Mouse (Mus musculus): ENCODE results near the gene Hdhd5. TPM values are rescaled to one million over a fixed set of nuclear protein-coding genes. Genes with fewer than 3 reads are reported as not detected.

Gene Hdhd5
- polyA plus RNA-seq, 1 experiment from 2014 or later = 13.5 TPM

DNA sequence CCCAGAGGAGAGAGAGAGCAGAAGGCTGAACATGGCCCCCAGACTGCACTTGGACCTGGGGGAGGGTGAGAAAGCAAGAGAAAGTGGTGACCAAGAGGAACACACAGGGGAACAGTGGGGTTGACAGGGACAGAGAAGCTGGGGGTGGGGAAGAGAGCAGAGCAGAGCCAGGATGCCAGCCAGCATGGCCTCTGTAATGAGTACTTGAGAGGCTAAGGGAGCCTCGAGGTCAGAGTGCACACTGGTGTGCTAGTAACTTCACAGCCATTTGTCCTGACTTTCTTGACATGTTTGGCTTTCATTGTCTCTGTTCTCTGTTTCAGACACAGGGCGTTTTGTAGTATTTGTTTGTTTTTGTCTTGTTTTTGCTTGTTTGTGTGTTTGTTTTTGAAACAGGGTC lies 10.3 kb upstream of the Hdhd5 start:
- H3K4me1 ChIP-seq (replicated peaks; ENCODE audit: control insufficient read depth, insufficient read depth, low read length) = no peaks in the 10 kb centered on the region
- H3K4me3 ChIP-seq (ENCODE audit: low read depth, low read length) = no peak overlapping the region
- DNase-seq (ENCODE audit: low spot score) (no peak), ATAC-seq (replicated peaks; ENCODE audit: low FRiP score, low TSS enrichment, low read depth) (no peak)
- 38% methylated on average over 2 of the region's 2 CpGs for WGBS
- no peaks in the 10 kb centered on the region for H3K36me3 ChIP-seq (ENCODE audit: control insufficient read depth, insufficient read depth, low read length)
- H3K4me2 ChIP-seq (ENCODE audit: low read length) = no peak overlapping the region
- no peaks in the 10 kb centered on the region for H3K27me3 ChIP-seq (replicated peaks; ENCODE audit: control insufficient read depth, insufficient read depth, low read length)
- no peaks in the 10 kb centered on the region for H3K9me3 ChIP-seq (ENCODE audit: control insufficient read depth, low read length)
- H3K27ac ChIP-seq (ENCODE audit: low read depth) = no peak overlapping the region
- H3K9ac ChIP-seq (ENCODE audit: low read length) = no peak overlapping the region

DNA sequence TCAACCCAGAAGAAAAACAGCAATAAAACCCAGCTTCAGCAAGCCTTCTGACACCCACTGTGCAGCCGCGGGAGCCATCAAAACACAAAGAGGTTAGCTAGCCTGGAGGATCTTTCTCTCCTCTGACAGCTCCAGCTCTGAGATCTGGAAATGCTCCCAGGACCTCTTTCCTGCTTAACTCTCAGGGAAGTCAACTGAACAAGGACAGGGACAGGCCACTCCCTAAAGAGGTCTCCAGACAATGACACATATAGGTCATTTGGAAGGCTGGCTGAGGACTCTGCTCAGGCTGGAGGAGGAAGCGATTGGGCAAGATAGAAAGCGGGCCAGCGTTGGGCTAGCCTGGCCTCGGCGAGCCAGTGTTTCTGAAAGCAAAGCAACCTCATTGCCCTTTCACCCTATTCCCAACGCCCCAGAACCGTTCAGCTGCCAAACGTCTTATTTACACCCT lies 8.7 kb upstream of the Hdhd5 start:
- peak overlapping the region; percentile 49; the same call in 1 of the 2 replicates for H3K4me2 ChIP-seq (ENCODE audit: low read length)
- H3K9me3 ChIP-seq (ENCODE audit: control insufficient read depth, low read length) = no peaks in the 10 kb centered on the region
- ATAC-seq (replicated peaks; ENCODE audit: low FRiP score, low TSS enrichment, low read depth) (0 out of 2 replicates have a peak, but pooled peaks have one; percentile 13), DNase-seq (ENCODE audit: low spot score) (no peak)
- H3K27me3 ChIP-seq (replicated peaks; ENCODE audit: control insufficient read depth, insufficient read depth, low read length) = no peaks in the 10 kb centered on the region
- no peaks in the 10 kb centered on the region for H3K36me3 ChIP-seq (ENCODE audit: control insufficient read depth, insufficient read depth, low read length)
- 49% methylated on average over 10 of the region's 10 CpGs for WGBS
- H3K4me1 ChIP-seq (replicated peaks; ENCODE audit: control insufficient read depth, insufficient read depth, low read length) = no peaks in the 10 kb centered on the region
- H3K27ac ChIP-seq (ENCODE audit: low read depth) = no peak overlapping the region
- H3K4me3 ChIP-seq (ENCODE audit: low read depth, low read length) = no peak overlapping the region
- no peak overlapping the region for H3K9ac ChIP-seq (ENCODE audit: low read length)

DNA sequence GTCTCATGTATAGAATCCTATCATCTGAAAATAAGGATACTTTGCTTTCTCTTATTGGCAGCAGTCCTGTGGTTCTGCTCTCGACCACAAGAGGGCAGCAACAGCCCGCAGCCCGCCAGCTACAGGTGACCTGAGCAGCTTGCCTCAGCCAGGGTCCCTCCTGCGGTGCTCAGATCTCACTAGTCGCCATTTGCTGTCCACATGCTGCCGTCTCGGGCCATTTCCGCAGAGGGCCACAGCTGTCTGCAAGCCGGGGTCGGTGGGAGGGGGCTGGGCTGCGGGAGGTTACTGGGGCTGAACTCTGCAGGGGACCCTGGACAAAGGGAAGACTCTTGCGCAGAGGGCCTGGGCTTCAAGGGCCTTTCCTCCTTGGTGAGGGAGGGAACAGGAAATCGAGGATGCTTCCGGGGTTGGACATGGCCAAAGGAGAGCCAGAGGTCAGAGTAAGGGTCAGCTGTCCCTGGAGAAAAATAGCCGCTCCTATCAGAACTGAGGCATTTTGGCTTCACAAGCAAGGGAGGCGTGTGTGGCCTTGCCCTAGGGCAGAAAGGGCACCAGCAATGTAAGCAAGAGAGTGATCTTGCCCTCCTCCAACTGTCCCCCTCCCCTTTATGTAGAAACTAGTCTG lies 8.1 kb upstream of the Hdhd5 start:
- DNase-seq (ENCODE audit: low spot score) (peak; percentile 93), ATAC-seq (replicated peaks; ENCODE audit: low FRiP score, low TSS enrichment, low read depth) (peak; percentile 88)
- H3K27ac ChIP-seq (ENCODE audit: low read depth) = no peak overlapping the region
- peak overlapping the region; percentile 49 for H3K4me2 ChIP-seq (ENCODE audit: low read length)
- peak overlapping the region; percentile 7 for H3K4me3 ChIP-seq (ENCODE audit: low read depth, low read length)
- no peaks in the 10 kb centered on the region for H3K27me3 ChIP-seq (replicated peaks; ENCODE audit: control insufficient read depth, insufficient read depth, low read length)
- H3K4me1 ChIP-seq (replicated peaks; ENCODE audit: control insufficient read depth, insufficient read depth, low read length) = no peaks in the 10 kb centered on the region
- 5% methylated on average over 16 of the region's 16 CpGs for WGBS
- H3K9me3 ChIP-seq (ENCODE audit: control insufficient read depth, low read length) = no peaks in the 10 kb centered on the region
- H3K36me3 ChIP-seq (ENCODE audit: control insufficient read depth, insufficient read depth, low read length) = no peaks in the 10 kb centered on the region
- no peak overlapping the region for H3K9ac ChIP-seq (ENCODE audit: low read length)

DNA sequence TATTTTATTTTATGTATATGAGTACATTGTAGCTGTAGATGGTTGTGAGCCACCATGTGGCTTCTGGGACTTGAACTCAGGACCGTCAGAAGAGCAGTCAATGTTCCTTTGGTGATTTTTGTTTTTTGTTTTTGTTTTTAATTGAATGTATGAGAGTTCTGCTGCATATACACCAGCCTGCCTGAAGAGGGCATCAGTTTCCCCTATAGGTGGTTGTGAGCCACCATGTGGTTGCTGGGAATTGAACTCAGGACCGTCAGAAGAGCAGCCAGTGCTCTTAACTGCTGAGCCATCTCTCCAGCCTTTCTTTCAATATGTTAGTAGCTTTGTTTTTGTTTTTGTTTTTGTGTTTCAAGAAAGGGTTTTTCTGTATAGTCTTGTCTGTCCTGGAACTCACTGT lies 5.2 kb upstream of the Hdhd5 start:
- ATAC-seq (replicated peaks; ENCODE audit: low FRiP score, low TSS enrichment, low read depth) = no peak
- no peak overlapping the region for H3K9ac ChIP-seq (ENCODE audit: low read length)

DNA sequence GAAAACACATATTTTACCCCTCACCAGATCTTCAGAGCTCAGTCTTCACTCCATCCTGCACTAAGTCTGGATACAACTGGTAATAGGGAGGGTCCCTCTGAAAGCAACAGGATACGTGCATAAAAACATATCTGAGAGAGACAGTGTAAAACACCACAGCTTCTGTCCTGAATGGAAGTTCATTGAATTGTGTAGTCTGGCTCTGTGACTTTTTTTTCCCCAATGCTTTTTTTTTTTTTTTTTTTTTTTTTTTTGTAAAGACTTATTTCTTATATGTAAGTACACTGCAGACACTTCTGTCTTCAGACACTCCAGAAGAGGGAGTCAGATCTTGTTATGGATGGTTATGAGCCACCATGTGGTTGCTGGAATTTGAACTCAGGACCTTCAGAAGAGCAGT lies 1.5 kb upstream of the Hdhd5 start:
- no peak overlapping the region for H3K4me2 ChIP-seq (ENCODE audit: low read length)

More for the DNA sequence above, 5.2 kb upstream of the Hdhd5 start:
- Histone ChIP-seq H3K27ac (ENCODE audit: low read depth) (no peak overlapping the region), H3K4me1 (replicated peaks; ENCODE audit: control insufficient read depth, insufficient read depth, low read length) (no peaks in the 10 kb centered on the region), H3K36me3 (ENCODE audit: control insufficient read depth, insufficient read depth, low read length) (no peaks in the 10 kb centered on the region), H3K4me3 (ENCODE audit: low read depth, low read length) (no peak overlapping the region), H3K27me3 (replicated peaks; ENCODE audit: control insufficient read depth, insufficient read depth, low read length) (no peaks in the 10 kb centered on the region), H3K4me2 (ENCODE audit: low read length) (no peak overlapping the region), H3K9me3 (ENCODE audit: control insufficient read depth, low read length) (no peaks in the 10 kb centered on the region)
- DNase-seq (ENCODE audit: low spot score) = no peak
- 81% methylated on average over 2 of the region's 2 CpGs for WGBS

DNA sequence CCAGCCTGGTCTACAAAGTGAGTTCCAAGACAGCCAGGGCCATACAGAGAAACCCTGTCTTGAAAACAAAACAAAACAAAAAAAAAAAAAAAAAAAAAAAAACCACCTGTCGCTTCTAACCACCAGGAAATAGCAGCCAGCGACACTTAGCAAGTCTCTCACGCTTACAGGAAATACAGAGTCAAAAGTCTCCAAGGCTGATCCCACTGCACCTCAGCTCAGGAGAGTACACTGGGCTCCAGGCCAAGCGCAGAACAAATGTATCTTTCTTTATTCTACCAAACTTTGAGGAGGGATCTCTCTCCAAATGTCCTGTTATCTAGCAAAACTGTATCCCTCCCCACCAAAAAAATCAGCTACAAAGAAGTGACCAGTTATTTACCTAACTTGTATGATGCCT lies 2.0 kb downstream of the Hdhd5 start:
- H3K4me2 ChIP-seq (ENCODE audit: low read length) = no peak overlapping the region
- 82% methylated on average over 4 of the region's 4 CpGs for WGBS
- no peak for ATAC-seq (replicated peaks; ENCODE audit: low FRiP score, low TSS enrichment, low read depth)

More for the DNA sequence above, 1.5 kb upstream of the Hdhd5 start:
- Histone ChIP-seq H3K9me3 (ENCODE audit: control insufficient read depth, low read length) (no peaks in the 10 kb centered on the region), H3K4me1 (replicated peaks; ENCODE audit: control insufficient read depth, insufficient read depth, low read length) (0 out of 2 replicates have a peak, but pooled peaks cover 7% of the 10 kb centered on the region), H3K9ac (ENCODE audit: low read length) (no peak overlapping the region), H3K27me3 (replicated peaks; ENCODE audit: control insufficient read depth, insufficient read depth, low read length) (no peaks in the 10 kb centered on the region), H3K27ac (ENCODE audit: low read depth) (no peak overlapping the region), H3K4me3 (ENCODE audit: low read depth, low read length) (no peak overlapping the region), H3K36me3 (ENCODE audit: control insufficient read depth, insufficient read depth, low read length) (no peaks in the 10 kb centered on the region)
- WGBS = 81% methylated on average over 1 of the region's 1 CpGs
- no peak for ATAC-seq (replicated peaks; ENCODE audit: low FRiP score, low TSS enrichment, low read depth)
- DNase-seq (ENCODE audit: low spot score) = no peak

DNA sequence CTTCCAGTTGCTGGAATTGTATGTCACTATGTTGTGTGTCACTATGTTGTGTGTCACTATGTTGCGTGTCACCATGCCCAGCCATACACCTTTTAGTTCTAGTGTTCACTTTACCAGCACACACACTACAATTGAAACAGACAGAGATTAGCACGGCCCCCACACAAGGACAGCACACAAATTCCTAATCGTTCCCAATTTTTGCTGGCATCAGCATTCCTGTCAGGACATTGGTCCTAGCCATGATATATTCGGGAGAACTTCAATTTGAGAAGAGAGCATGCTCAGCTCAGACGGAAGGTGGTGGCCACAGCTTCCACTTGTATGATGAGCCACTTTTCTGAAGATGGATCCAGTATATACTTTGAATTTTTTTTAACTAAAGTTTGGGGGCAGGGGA lies 6.3 kb downstream of the Hdhd5 start:
- ATAC-seq (replicated peaks; ENCODE audit: low FRiP score, low TSS enrichment, low read depth) (no peak), DNase-seq (ENCODE audit: low spot score) (no peak)
- 87% methylated on average over 5 of the region's 5 CpGs for WGBS
- no peaks in the 10 kb centered on the region for H3K9me3 ChIP-seq (ENCODE audit: control insufficient read depth, low read length)
- H3K36me3 ChIP-seq (ENCODE audit: control insufficient read depth, insufficient read depth, low read length) = peaks cover 15% of the 10 kb centered on the region
- no peaks in the 10 kb centered on the region for H3K27me3 ChIP-seq (replicated peaks; ENCODE audit: control insufficient read depth, insufficient read depth, low read length)
- H3K27ac ChIP-seq (ENCODE audit: low read depth) = no peak overlapping the region
- H3K4me3 ChIP-seq (ENCODE audit: low read depth, low read length) = no peak overlapping the region
- H3K4me2 ChIP-seq (ENCODE audit: low read length) = no peak overlapping the region
- 0 out of 2 replicates have a peak, but pooled peaks cover under 1% of the 10 kb centered on the region for H3K4me1 ChIP-seq (replicated peaks; ENCODE audit: control insufficient read depth, insufficient read depth, low read length)
- H3K9ac ChIP-seq (ENCODE audit: low read length) = no peak overlapping the region

More for the DNA sequence above, 2.0 kb downstream of the Hdhd5 start:
- no peaks in the 10 kb centered on the region for H3K36me3 ChIP-seq (ENCODE audit: control insufficient read depth, insufficient read depth, low read length)
- no peak overlapping the region for H3K9ac ChIP-seq (ENCODE audit: low read length)
- no peak overlapping the region for H3K4me3 ChIP-seq (ENCODE audit: low read depth, low read length)
- H3K27ac ChIP-seq (ENCODE audit: low read depth) = no peak overlapping the region
- H3K27me3 ChIP-seq (replicated peaks; ENCODE audit: control insufficient read depth, insufficient read depth, low read length) = no peaks in the 10 kb centered on the region
- no peaks in the 10 kb centered on the region for H3K9me3 ChIP-seq (ENCODE audit: control insufficient read depth, low read length)
- H3K4me1 ChIP-seq (replicated peaks; ENCODE audit: control insufficient read depth, insufficient read depth, low read length) = 0 out of 2 replicates have a peak, but pooled peaks cover 7% of the 10 kb centered on the region
- DNase-seq (ENCODE audit: low spot score) = no peak

DNA sequence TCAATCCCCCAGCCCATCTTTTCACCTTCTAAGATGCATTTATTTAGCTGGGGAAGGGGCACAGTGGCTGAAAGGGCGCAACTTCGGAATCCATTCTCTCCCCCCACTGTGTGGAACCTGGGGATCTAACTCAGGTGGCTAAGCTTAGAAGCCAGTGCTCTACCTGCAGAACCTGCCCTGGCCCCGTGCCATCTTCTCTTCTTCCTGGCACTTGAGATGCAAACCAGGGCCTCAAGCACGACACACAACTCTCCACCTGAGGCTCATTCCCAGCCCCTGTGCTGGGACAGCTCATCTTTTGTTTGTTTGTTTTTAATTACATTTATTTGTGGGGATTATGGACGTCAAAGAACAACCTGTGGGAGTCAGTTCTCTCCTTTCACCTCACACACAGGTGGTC lies 11.5 kb downstream of the Hdhd5 start:
- 83% methylated on average over 5 of the region's 5 CpGs for WGBS
- Histone ChIP-seq H3K27ac (ENCODE audit: low read depth) (no peak overlapping the region), H3K4me3 (ENCODE audit: low read depth, low read length) (no peak overlapping the region), H3K4me1 (replicated peaks; ENCODE audit: control insufficient read depth, insufficient read depth, low read length) (no peaks in the 10 kb centered on the region), H3K36me3 (ENCODE audit: control insufficient read depth, insufficient read depth, low read length) (peaks cover 22% of the 10 kb centered on the region), H3K27me3 (replicated peaks; ENCODE audit: control insufficient read depth, insufficient read depth, low read length) (no peaks in the 10 kb centered on the region), H3K9me3 (ENCODE audit: control insufficient read depth, low read length) (no peaks in the 10 kb centered on the region), H3K9ac (ENCODE audit: low read length) (no peak overlapping the region), H3K4me2 (ENCODE audit: low read length) (no peak overlapping the region)
- ATAC-seq (replicated peaks; ENCODE audit: low FRiP score, low TSS enrichment, low read depth) (no peak), DNase-seq (ENCODE audit: low spot score) (no peak)

DNA sequence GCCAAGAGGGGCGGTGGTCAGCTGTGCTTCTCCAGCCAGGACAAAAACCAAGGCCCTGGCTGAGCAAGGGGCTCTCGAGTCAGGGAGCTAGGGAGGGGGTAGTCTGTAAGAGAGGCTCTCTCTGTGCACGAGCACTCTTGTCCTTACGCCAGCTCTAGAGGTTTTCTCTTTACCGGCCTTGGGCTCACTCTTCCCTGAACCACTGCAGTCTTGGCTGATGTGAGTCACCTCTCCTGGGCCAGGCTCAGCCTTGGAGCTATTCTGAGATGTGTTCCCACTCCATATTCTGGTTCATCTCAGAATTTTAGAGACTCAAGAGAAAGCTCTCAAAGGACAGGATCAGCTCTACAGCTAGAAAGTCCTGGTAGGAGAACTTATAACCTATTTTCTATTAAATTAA lies 13.8 kb downstream of the Hdhd5 start:
- Histone ChIP-seq H3K9ac (ENCODE audit: low read length) (no peak overlapping the region), H3K9me3 (ENCODE audit: control insufficient read depth, low read length) (no peaks in the 10 kb centered on the region), H3K27ac (ENCODE audit: low read depth) (no peak overlapping the region), H3K36me3 (ENCODE audit: control insufficient read depth, insufficient read depth, low read length) (peaks cover 25% of the 10 kb centered on the region), H3K4me2 (ENCODE audit: low read length) (no peak overlapping the region), H3K27me3 (replicated peaks; ENCODE audit: control insufficient read depth, insufficient read depth, low read length) (no peaks in the 10 kb centered on the region), H3K4me3 (ENCODE audit: low read depth, low read length) (no peak overlapping the region), H3K4me1 (replicated peaks; ENCODE audit: control insufficient read depth, insufficient read depth, low read length) (no peaks in the 10 kb centered on the region)
- WGBS = 85% methylated on average over 5 of the region's 5 CpGs
- DNase-seq (ENCODE audit: low spot score) (no peak), ATAC-seq (replicated peaks; ENCODE audit: low FRiP score, low TSS enrichment, low read depth) (no peak)
